Mouse (Mus musculus): Measurements from ENCODE around the gene Pakap.

The Pakap gene

DNA sequence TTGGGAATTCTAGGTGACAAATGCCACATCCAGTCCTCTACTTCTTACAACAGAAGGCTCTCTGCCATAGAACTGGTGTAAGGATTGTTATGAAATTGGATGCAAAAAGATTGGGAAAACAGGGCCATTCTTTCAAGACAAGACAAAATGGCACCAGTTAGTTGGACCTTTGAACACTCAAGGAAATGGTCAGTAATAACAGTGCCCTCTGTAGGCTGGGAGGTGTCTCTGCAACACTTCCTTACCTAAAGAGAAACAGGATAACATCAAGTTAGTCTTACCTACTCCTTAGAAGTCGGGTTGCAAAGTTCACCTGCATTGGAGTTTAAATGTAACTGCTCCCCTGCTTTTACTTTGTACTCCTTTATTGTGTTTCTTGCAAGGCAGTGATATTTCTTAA, 151.4 kb downstream of the Pakap start:
- WGBS: 98% methylated on average over 1 of the region's 1 CpGs

DNA sequence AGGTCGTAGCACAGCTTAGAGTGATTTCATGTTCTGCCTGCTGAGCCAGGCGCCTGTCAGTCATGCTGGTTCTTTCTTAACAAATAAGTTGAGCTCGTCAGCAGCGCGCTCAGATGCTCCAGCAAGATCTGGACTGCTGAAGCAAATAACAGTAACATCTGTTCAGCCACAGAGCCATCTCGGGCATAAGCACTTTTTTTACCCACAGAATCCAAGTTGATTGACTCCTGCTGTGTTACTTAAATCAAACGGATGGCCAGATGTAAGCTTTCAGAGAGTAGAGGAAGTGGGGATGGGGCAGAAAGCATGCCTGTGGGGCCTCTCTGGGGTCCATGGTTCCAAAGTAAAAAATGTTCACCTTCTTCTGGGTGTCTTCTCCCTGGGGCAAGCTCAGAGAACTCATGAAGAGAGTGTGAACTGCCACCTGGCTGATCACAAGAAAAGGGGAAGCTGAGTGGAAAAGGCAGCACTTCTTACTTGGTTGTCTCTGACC, 152.9 kb downstream of the Pakap start:
- WGBS: 48% methylated on average over 7 of the region's 7 CpGs

GRCm38 (mm10) chr4:57722296-57722695, 154.3 kb downstream of the Pakap start:
- 91% methylated on average over 4 of the region's 4 CpGs for WGBS

GRCm38 (mm10) chr4:57723659-57724058, 155.7 kb downstream of the Pakap start:
- WGBS: 57% methylated on average over 2 of the region's 2 CpGs

GRCm38 (mm10) chr4:57725569-57725968, 157.6 kb downstream of the Pakap start:
- 75% methylated on average over 1 of the region's 1 CpGs for WGBS

DNA sequence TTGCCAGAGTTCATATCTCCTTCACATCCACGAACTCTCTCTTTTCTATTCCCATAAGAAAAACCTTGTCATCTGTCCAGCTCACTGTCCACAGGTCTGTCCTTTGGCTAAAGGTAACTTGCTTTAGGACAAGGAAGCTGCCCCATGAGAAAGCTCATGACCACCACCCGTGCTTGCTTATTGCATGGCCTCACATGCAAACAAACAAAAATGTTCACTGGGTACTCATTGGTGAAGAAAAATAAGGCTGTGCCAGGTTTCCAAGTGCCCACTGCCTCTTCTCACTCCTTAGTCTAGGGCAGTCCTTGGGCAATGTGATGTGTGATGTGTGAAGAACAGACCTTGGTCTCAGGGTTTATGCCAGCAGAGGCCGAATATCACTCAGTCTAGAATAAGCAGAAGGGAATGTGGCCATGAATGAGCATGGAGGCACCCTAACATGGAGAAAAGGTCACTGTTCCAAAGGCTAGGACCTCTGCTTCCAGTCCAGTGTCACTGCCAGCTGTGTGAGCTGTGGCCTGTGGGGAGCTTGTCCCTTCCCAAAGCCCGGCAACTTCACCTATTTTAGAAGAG, 160.7 kb downstream of the Pakap start:
- WGBS: 86% methylated on average over 4 of the region's 4 CpGs

- WGBS: 86% methylated on average over 6 of the region's 6 CpGs
Observed at GRCm38 (mm10) chr4:57730047-57730446, 162.1 kb downstream of the Pakap start.

DNA sequence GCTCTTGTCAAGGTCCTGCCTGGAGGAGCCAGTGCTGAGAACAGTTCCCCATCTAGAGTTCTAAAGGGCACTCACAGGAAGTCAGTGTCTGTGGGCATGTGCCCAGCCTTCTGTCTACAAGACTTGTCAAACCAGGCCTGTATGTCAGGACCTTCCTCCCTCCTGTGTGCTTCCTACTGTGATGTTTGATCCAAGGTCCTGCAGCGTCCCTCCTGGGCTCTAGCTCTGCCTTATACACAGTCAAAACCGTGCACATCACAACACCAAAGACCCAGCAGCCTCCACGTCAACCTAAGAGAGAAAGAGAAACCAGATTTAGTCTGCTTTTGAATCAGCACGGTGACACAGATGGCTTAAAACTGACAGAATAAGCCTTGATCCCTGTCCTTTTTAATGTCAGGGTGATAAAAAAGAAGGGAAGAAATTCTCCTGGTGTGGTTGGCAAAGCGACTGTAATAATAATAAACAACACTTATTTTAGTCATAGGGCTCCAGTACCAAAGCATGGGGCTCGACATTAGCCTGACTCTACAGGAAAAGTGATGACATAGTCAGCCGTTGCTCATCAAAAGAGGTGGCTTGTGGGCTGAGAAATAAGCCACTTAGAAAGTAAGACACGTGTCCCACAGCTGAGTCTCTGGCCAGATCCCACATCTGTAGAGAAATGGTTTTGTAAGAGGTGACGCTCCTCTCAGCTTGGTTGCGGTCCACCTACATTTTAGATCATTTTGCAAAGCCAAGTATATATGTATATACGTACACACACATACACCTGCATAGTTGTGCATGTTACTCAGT, 163.0 kb downstream of the Pakap start:
- 67% methylated on average over 11 of the region's 11 CpGs for WGBS

GRCm38 (mm10) chr4:57732351-57732750, 164.4 kb downstream of the Pakap start:
- WGBS: 91% methylated on average over 5 of the region's 5 CpGs

DNA sequence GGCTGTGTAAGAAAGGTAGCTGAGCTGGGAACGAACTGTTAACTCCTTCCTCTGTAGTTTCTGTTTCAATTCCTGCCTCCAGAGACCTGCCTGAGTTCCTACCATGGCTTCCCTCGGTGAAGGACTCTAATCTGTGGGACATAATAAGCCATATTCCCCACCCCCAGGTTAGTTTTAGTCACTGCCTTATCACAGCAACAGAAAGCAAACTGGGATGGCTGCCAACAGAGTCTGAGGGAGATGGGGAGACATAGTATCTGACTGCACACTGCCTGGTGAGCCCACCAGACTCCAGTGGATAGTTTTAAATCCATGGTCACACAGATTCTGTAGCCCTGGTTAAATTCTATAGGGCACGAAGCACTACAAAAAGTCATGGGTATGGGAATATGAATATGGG, 165.5 kb downstream of the Pakap start:
- WGBS: 64% methylated on average over 3 of the region's 3 CpGs

GRCm38 (mm10) chr4:57735426-57735825, 167.4 kb downstream of the Pakap start:
- 93% methylated on average over 5 of the region's 5 CpGs for WGBS

DNA sequence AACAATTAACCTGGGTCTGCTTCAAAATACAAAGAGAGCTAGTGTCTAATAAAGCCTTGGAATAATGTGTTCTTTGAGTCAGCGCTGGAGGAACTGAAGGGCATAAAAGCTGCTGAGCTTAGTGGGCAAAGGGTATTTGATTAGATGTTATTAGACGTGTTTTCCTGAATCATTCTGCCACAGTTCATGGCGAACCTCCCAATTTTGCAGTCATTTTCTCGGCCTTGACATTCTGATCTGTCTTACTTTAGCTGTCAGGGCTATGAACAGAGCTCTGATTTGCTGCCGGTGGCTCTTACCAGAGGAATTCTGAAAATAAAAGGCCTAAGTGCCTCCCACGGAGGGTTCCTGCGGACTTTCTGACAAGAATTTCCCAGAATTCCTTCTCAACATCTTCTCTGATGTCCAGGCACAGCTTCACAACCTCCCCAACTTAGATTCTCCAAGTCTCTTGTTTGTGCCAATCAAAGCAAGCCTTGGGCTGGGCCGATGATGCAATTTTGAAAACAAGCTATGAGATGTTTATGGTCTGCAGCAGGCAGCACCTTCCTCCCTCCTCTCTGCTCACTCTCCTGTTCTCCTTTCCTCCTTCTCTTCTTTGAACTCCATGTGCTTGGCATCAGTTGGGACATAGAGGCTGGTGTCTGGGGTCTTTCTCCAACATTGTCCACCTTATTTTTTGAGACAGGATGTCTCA, 171.0 kb downstream of the Pakap start:
- WGBS: 57% methylated on average over 8 of the region's 8 CpGs

DNA sequence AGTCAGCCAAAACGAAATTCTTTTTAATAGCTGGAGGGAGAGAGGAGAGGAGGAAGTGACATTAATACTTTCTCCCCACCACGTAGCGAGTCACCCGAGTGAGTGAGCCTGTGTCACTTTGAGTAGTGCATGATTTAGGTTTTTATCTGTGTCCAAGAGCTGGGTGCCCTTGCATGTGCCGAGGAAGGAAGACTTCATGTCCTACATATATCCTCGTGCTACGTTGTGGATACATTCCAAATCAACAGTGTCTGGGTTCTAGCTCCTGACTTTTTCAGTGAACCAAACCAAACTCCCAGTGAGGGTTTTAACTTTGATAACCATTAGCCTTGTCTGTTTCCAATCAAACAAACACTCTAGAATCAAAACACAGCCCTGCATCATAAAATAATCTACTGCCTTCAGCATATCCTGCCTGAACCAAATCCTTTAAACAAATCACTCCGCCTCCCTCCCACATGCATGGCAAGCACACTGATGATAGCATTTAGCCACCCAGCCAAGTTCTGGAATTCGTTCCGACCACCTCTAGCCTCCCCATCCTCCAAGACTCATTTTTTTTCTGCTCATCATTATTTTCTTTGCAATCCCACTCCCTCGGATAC, 175.4 kb downstream of the Pakap start:
- 71% methylated on average over 11 of the region's 11 CpGs for WGBS

- WGBS: 85% methylated on average over 4 of the region's 4 CpGs
Observed at GRCm38 (mm10) chr4:57750651-57751050, 182.7 kb downstream of the Pakap start.

DNA sequence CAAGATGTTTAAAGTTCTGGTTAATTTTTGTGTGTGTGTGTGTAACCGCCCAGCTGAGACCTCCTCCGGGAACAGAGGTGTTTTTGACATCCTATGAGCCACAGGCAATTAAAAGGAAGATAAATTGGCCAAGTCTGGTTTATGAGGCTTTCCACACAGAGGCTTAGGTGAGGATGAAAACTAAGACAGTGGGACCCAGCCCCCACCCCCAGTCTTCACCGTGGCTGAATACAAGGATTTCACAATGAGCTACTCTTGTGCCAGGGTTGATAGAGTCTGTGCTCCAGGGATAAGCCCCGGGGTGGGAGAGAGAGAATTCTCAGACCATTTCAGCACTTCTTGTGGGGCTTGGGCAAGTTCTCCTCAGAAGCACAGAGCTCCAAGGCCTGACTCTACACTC, 183.1 kb downstream of the Pakap start:
- WGBS: 69% methylated on average over 4 of the region's 4 CpGs

GRCm38 (mm10) chr4:57751566-57751965, 183.6 kb downstream of the Pakap start:
- 92% methylated on average over 11 of the region's 11 CpGs for WGBS

- WGBS: 91% methylated on average over 11 of the region's 11 CpGs
Observed at GRCm38 (mm10) chr4:57755085-57755484, 187.1 kb downstream of the Pakap start.

- 54% methylated on average over 11 of the region's 11 CpGs for WGBS
Observed at GRCm38 (mm10) chr4:57757997-57758396, 190.0 kb downstream of the Pakap start.

GRCm38 (mm10) chr4:57762424-57762823, 194.4 kb downstream of the Pakap start:
- 49% methylated on average over 7 of the region's 7 CpGs for WGBS

DNA sequence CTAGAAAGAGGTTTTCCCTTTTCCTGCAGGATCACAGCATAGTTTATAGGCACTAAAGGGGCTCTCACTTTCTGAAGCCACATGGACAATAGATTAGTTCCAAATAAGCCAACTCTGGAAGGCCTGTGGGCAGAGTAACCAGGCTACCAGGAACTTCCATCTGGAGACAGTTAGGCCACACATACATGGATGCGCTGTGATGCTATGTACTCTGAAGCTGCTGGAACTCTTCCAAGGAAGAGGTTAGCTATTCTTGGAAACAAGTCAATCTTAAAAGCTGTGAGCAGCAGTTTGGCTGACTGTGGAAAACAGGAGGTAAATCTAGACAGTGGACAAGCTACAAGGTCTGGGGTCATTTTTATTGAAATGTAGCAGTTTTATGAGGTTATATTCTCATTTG, 196.4 kb downstream of the Pakap start:
- WGBS: 23% methylated on average over 1 of the region's 1 CpGs

DNA sequence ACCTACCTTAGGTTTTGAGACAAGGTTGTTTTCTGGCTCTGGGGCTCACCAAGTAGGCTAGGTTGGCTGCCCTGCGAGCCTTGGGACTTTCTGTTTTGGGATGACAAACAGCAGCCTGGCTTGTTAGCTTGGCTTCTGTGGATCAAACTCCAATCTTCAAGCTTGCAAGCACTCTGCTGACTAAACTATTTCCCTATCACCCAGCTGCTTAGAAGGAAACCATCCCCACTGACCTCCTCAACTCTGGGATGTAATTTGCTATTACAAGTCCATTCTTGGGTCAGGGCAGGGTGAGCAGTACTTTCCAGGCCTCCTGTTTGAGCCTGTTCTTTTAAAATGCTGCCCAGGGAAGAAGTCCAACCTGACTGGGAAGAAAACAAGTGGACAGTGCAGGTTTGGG, 196.9 kb downstream of the Pakap start:
- 91% methylated on average over 1 of the region's 1 CpGs for WGBS

- 64% methylated on average over 4 of the region's 4 CpGs for WGBS
Observed at GRCm38 (mm10) chr4:57765806-57766205, 197.8 kb downstream of the Pakap start.
